8 mouse cellular contexts compared by ENCODE assay signal in genomic region chr5:143000654-143001500, GRCm38 (mm10). TPM values are rescaled to one million over a fixed set of nuclear protein-coding genes. Genes with fewer than 3 reads are reported as not detected.
DNase-seq lines count a peak whose midpoint lies in the region; ATAC-seq and TF ChIP-seq lines count a peak whose summit lies in the region.

No protein-coding gene starts in this region.

- TF ChIP-seq CTCF in layer of hippocampus, adult 2 months (conservative IDR thresholded peaks at IDR 0.05) = no peak

- DNase-seq in heart, adult 11 months = peak; percentile 95
- no peak for DNase-seq in heart, postnatal 25 days (ENCODE audit: low spot score)
- DNase-seq in embryonic facial prominence, embryonic 11.5 days (ENCODE audit: low spot score) = peak; percentile 95
- peak; percentile 68 to 69 for DNase-seq in heart, postnatal 10 days
- peak; percentile 67 to 73 for DNase-seq in layer of hippocampus, adult 2 months (ENCODE audit: low spot score in 2 of 2)
- DNase-seq in midbrain, embryonic 11.5 days (ENCODE audit: low spot score, missing footprints) = peak; percentile 88
- no peak for DNase-seq in urinary bladder, postnatal 36 days (ENCODE audit: low spot score in 2 of 2)
- no peak for DNase-seq in cerebellum, adult 18-20 months

- peak; percentile 96 for ATAC-seq in embryonic facial prominence, embryonic 11.5 days (replicated peaks; ENCODE audit: insufficient number of reproducible peaks, low FRiP score, low TSS enrichment, low read depth)
- ATAC-seq in midbrain, embryonic 11.5 days (ENCODE audit: low FRiP score) = peak; percentile 54; the same call in 1 of the 2 replicates

- no peaks in the 10 kb centered on the region for H3K9me3 ChIP-seq in embryonic facial prominence, embryonic 11.5 days (replicated peaks; ENCODE audit: control insufficient read depth, low read length)
- H3K9me3 ChIP-seq in midbrain, embryonic 11.5 days (ENCODE audit: control insufficient read depth, low read length) = no peaks in the 10 kb centered on the region

- intact Hi-C loops in heart, postnatal 25 days (cut with DNase I) = no loop called here
- intact Hi-C loops in heart, postnatal 10 days (cut with DNase I) = loop anchor here (5.0 kb wide), 1 partner anchor 59 kb away; no protein-coding TSS in a partner anchor

- H3K27me3 ChIP-seq in embryonic facial prominence, embryonic 11.5 days (ENCODE audit: control insufficient read depth, insufficient read depth, low read length) = no peaks in the 10 kb centered on the region
- no peaks in the 10 kb centered on the region for H3K27me3 ChIP-seq in midbrain, embryonic 11.5 days (ENCODE audit: control insufficient read depth, insufficient read depth, low read length)

- H3K4me1 ChIP-seq in embryonic facial prominence, embryonic 11.5 days (ENCODE audit: control insufficient read depth, insufficient read depth, low read length) = peaks cover 7% of the 10 kb centered on the region
- H3K4me1 ChIP-seq in midbrain, embryonic 11.5 days (ENCODE audit: control insufficient read depth, insufficient read depth, low read length) = 0 out of 2 replicates have a peak, but pooled peaks cover 2% of the 10 kb centered on the region

- no peak overlapping the region for H3K4me3 ChIP-seq in embryonic facial prominence, embryonic 11.5 days (ENCODE audit: low read depth, low read length)
- no peak overlapping the region for H3K4me3 ChIP-seq in layer of hippocampus, adult 2 months
- H3K4me3 ChIP-seq in midbrain, embryonic 11.5 days (ENCODE audit: low read depth, low read length) = no peak overlapping the region

- no peaks in the 10 kb centered on the region for H3K36me3 ChIP-seq in embryonic facial prominence, embryonic 11.5 days (replicated peaks; ENCODE audit: control insufficient read depth, insufficient read depth, low read depth, low read length)
- peaks cover 4% of the 10 kb centered on the region; the same call in 1 of the 2 replicates for H3K36me3 ChIP-seq in midbrain, embryonic 11.5 days (ENCODE audit: control insufficient read depth, insufficient read depth, low read length)

- WGBS in embryonic facial prominence, embryonic 11.5 days = 18% methylated on average over 9 of the region's 9 CpGs
- WGBS in midbrain, embryonic 11.5 days = 59% methylated on average over 9 of the region's 9 CpGs

- peak overlapping the region; percentile 43 for H3K9ac ChIP-seq in embryonic facial prominence, embryonic 11.5 days (replicated peaks; ENCODE audit: low read length)
- H3K9ac ChIP-seq in midbrain, embryonic 11.5 days (ENCODE audit: low read length) = no peak overlapping the region; the same call in 1 of the 2 replicates

- peak overlapping the region; percentile 30 for H3K4me2 ChIP-seq in embryonic facial prominence, embryonic 11.5 days (ENCODE audit: low read depth, low read length)
- H3K4me2 ChIP-seq in midbrain, embryonic 11.5 days = no peak overlapping the region

- peak overlapping the region; percentile 95 for H3K27ac ChIP-seq in embryonic facial prominence, embryonic 11.5 days (replicated peaks; ENCODE audit: low read depth, low read length)
- H3K27ac ChIP-seq in layer of hippocampus, adult 2 months = peak overlapping the region; percentile 89
- H3K27ac ChIP-seq in midbrain, embryonic 11.5 days (ENCODE audit: low read depth, low read length) = peak overlapping the region; percentile 12

RNA-seq across cellular contexts. Expression of gene Fscn1, which starts 40.7 kb away (rescaled TPM):
- total RNA-seq in heart, postnatal 25 days (2021) = 10 to 100 TPM; 36.6 to 42.8 TPM
- 520 and 537 TPM in 2 replicates for polyA plus RNA-seq in embryonic facial prominence, embryonic 11.5 days (2014; fragmentation: Nextera tagmentation; extraction: Ambion mirVana)
- total RNA-seq in heart, postnatal 10 days (2021) = 100 to 1,000 TPM; 103 to 132 TPM
- total RNA-seq in layer of hippocampus, adult 2 months (2021) = 100 to 1,000 TPM; 172 to 173 TPM
- 566 and 605 TPM in 2 replicates for polyA plus RNA-seq in midbrain, embryonic 11.5 days (2014; fragmentation: Nextera tagmentation; extraction: Ambion mirVana)

Comparison
In these comparisons a context has a peak if more than half of its experiments do, and no peak if none do; other contexts are left out.
1. DNase-seq: peak in heart, adult 11 months (single experiment), embryonic facial prominence, embryonic 11.5 days (single experiment), heart, postnatal 10 days (2 of 2), layer of hippocampus, adult 2 months (2 of 2) and midbrain, embryonic 11.5 days (single experiment); none in heart, postnatal 25 days (single experiment), urinary bladder, postnatal 36 days (0 of 2) and cerebellum, adult 18-20 months (0 of 2).
2. H3K27ac ChIP-seq: peak in every context shown above with its lines; median percentile 95 in embryonic facial prominence, embryonic 11.5 days; 89 in layer of hippocampus, adult 2 months; 12 in midbrain, embryonic 11.5 days.